Mouse (Mus musculus) hindbrain, embryonic 16.5 days (tissue): ENCODE results near the gene Clic3. TPM values are rescaled to one million over a fixed set of nuclear protein-coding genes. Genes with fewer than 3 reads are reported as not detected.

Source experiments
- ATAC-seq: fragments of 200-750 bp; cut with Nextera tagmentation; 2 replicates; pipeline ENCODE4 v1.8.0; 2017; ENCODE audit warnings: moderate TSS enrichment, moderate library complexity
- H3K27ac ChIP-seq: fragments of 300-500 bp; sonication (generic); 2 replicates; pipeline ENCODE4 v1.5.1; 2014; ENCODE audit warnings: low read depth, mild to moderate bottlenecking, control low read depth, low read length, moderate library complexity
- H3K27me3 ChIP-seq: fragments of 300-500 bp; sonication (generic); replicated peaks from 2 replicates; pipeline ENCODE4 v1.6.1; 2014; ENCODE audit warnings: low read length; ENCODE audit not compliant: control insufficient read depth, insufficient read depth
- H3K36me3 ChIP-seq: fragments of 300-500 bp; sonication (generic); 2 replicates; pipeline ENCODE4 v1.6.1; 2014; ENCODE audit warnings: mild to moderate bottlenecking, low read length, moderate library complexity, mixed read lengths; ENCODE audit not compliant: control insufficient read depth, insufficient read depth
- H3K4me1 ChIP-seq: fragments of 300-500 bp; sonication (generic); 2 replicates; pipeline ENCODE4 v1.6.1; 2014; ENCODE audit warnings: low read depth, low read length; ENCODE audit not compliant: control insufficient read depth, insufficient read depth
- H3K4me2 ChIP-seq: fragments of 300-500 bp; sonication (generic); 2 replicates; pipeline ENCODE4 v1.6.1; 2014; ENCODE audit warnings: mild to moderate bottlenecking, low read length, control low read depth, moderate library complexity
- H3K4me3 ChIP-seq: fragments of 300-500 bp; sonication (generic); 2 replicates; pipeline ENCODE4 v1.5.1; 2014; ENCODE audit warnings: mild to moderate bottlenecking, low read length, control low read depth, moderate library complexity
- H3K9ac ChIP-seq: fragments of 300-500 bp; sonication (generic); 2 replicates; pipeline ENCODE4 v1.6.1; 2014; ENCODE audit warnings: low read depth, mild to moderate bottlenecking, control low read depth, low read length, moderate library complexity
- H3K9me3 ChIP-seq: fragments of 300-500 bp; sonication (generic); 2 replicates; pipeline ENCODE4 v1.6.1; 2014; ENCODE audit warnings: mild to moderate bottlenecking, low read length, moderate library complexity; ENCODE audit not compliant: control insufficient read depth
- WGBS: fragments of 180-500 bp; shearing (Covaris S2); extraction: QIAGEN DNeasy Blood & Tissue Kit; methylation state at CpG from one replicate; pipeline ENCODE4 v1.1.7; 2014; 5-methylcytosine and 5-hydroxymethylcytosine counted together
- polyA plus RNA-seq: library from polyadenylated mRNA; unstranded; fragments of >200 nt; fragmentation: Nextera tagmentation; extraction: Ambion mirVana; gene quantifications from 2 replicates; pipeline ENCODE4 v1.2.1, GENCODE M21; 2015

Clic3 gene
- polyA plus RNA-seq, 1 experiment from 2014 or later = 3.4 TPM

DNA sequence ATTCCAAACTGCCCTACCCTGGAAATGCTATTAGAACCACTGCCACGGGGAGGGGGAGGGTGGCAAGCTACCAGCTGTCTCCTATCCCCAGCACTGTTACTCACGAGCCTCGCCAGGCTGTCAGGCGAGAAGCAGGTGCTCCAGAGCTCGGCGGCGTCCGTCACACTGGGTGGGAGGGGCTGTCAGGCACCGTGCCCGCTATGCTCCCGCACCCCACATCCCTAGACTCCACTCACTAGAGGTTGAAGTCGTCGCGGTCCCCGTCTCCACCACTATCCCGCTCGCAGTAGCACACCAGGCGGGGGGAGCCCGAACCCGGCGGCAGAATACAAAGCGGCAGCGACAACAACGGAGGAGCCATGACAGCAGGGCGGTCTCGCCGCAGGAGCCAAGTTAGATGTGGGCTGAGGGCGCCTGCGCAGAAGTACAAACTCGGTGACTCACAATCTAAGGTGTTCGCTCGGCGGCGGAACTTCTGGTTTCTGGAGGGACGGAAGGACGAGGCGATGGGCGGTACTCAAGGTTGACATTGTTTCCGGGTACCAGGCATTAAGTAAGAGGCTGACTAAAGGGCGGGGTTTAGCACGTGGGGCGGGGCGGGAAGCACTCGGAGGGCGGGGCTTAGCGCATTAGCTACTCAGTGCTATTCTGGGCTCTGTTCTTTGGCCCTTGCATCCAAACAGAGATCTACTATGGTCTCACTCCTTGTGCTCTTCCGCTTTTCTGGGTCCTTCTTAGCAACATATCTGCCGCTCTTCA lies 4.1 kb downstream of the Clic3 start, which contains the start of gene Paxx:
Gene Paxx (minus strand): TSS at position 544 of the 759 bp plus-strand sequence.
- peak within 1 kb of the TSS; percentile 88 for H3K4me2 ChIP-seq
- H3K9ac ChIP-seq = peak within 1 kb of the TSS; percentile 76
- H3K27ac ChIP-seq = peak within 1 kb of the TSS; percentile 95
- H3K9me3 ChIP-seq = no peaks in the 10 kb centered on the region
- peaks cover 3% of the 10 kb centered on the region; the same call in 1 of the 2 replicates for H3K36me3 ChIP-seq
- peak; percentile 93 for ATAC-seq
- WGBS = under 1% methylated on average over 48 of the region's 48 CpGs
- H3K4me3 ChIP-seq = peak within 1 kb of the TSS; percentile 74
- H3K4me1 ChIP-seq = peaks cover 18% of the 10 kb centered on the region
- H3K27me3 ChIP-seq = no peaks in the 10 kb centered on the region

GRCm38 (mm10) chr2:25461407-25461806 lies 4.8 kb downstream of the Clic3 start:
- Histone ChIP-seq H3K9ac (peak overlapping the region; percentile 76), H3K36me3 (peaks cover 3% of the 10 kb centered on the region; the same call in 1 of the 2 replicates), H3K27ac (peak overlapping the region; percentile 95), H3K9me3 (no peaks in the 10 kb centered on the region), H3K4me1 (peaks cover 18% of the 10 kb centered on the region), H3K27me3 (no peaks in the 10 kb centered on the region), H3K4me2 (peak overlapping the region; percentile 88), H3K4me3 (peak overlapping the region; percentile 74)
- WGBS = 37% methylated on average over 3 of the region's 3 CpGs
- ATAC-seq = peak; percentile 7; the same call in 1 of the 2 replicates

- Histone ChIP-seq H3K9ac (no peak overlapping the region), H3K9me3 (no peaks in the 10 kb centered on the region), H3K36me3 (no peaks in the 10 kb centered on the region; the same call in 1 of the 2 replicates), H3K27me3 (no peaks in the 10 kb centered on the region), H3K4me3 (no peak overlapping the region), H3K27ac (no peak overlapping the region), H3K4me2 (no peak overlapping the region), H3K4me1 (peaks cover 18% of the 10 kb centered on the region)
- ATAC-seq = no peak
- WGBS = 87% methylated on average over 3 of the region's 3 CpGs
Measured at GRCm38 (mm10) chr2:25463630-25464029, 7.0 kb downstream of the Clic3 start.

DNA sequence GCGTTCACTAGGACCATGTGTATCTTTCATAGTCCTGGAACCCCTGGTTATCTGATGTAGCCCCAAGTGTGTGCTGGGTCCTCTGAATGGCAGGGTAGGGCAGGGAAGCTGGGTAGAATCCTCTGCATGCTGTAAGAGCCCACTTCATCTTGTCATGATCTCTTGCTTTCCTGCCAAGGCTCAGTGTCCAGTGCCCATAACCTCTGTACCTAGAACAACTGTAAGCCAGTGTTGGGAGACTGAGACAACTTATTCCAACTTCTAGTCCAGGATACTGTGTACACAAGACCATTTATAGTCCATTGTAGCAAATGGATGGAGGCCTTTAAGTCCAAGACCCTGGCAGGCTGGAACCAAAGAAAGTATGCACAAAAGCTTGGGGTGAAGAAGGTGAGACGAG lies 8.6 kb downstream of the Clic3 start:
- no peak overlapping the region for H3K4me3 ChIP-seq
- WGBS = 94% methylated on average over 2 of the region's 2 CpGs
- no peak for ATAC-seq
- no peaks in the 10 kb centered on the region for H3K36me3 ChIP-seq
- H3K4me2 ChIP-seq = no peak overlapping the region
- no peaks in the 10 kb centered on the region for H3K9me3 ChIP-seq
- H3K27me3 ChIP-seq = no peaks in the 10 kb centered on the region
- H3K9ac ChIP-seq = no peak overlapping the region
- H3K27ac ChIP-seq = no peak overlapping the region
- H3K4me1 ChIP-seq = peaks cover 14% of the 10 kb centered on the region

DNA sequence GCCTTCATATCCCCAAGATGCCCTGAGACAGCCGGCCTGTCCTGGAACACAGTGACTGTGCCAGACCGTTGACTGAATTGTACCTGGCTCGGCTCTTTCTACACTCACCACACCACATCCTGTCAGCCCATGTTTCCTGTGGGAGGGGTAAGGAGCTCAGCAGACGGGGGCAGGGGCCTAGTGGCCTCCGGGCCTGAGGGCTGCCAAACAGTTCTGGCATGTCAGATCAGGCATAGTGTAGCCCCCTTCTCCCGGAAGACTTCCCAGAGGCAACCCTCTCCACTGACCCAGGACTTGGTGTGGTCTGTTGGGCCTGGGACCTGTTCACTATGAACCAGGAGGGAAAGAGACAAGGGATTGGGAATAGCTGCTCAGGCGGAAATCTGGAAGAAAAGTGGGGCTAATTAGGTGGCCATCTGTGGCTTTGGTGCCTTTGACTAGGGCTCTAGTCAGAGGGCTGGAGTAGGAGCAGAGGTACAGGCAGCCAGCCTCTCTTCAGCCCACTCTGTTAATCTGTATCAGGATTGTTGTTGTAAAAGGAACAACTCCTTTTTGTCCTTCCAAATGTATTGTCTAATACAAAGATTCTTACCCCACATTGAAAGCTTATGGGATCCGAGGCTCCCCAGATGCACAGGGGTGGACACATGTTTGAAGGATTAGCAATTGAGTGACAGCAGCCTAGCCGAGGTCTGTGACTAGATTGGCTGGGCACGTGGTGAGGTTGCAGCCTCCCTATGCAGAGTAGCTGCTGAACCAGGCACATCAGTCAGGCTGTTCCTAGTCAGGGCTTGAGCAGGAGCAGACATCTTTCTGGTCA lies 9.4 kb downstream of the Clic3 start:
- Histone ChIP-seq H3K27me3 (no peaks in the 10 kb centered on the region), H3K27ac (no peak overlapping the region), H3K4me2 (no peak overlapping the region), H3K4me3 (no peak overlapping the region), H3K9ac (no peak overlapping the region), H3K9me3 (no peaks in the 10 kb centered on the region), H3K36me3 (no peaks in the 10 kb centered on the region), H3K4me1 (peaks cover 14% of the 10 kb centered on the region)
- ATAC-seq = no peak
- WGBS = 50% methylated on average over 10 of the region's 10 CpGs

DNA sequence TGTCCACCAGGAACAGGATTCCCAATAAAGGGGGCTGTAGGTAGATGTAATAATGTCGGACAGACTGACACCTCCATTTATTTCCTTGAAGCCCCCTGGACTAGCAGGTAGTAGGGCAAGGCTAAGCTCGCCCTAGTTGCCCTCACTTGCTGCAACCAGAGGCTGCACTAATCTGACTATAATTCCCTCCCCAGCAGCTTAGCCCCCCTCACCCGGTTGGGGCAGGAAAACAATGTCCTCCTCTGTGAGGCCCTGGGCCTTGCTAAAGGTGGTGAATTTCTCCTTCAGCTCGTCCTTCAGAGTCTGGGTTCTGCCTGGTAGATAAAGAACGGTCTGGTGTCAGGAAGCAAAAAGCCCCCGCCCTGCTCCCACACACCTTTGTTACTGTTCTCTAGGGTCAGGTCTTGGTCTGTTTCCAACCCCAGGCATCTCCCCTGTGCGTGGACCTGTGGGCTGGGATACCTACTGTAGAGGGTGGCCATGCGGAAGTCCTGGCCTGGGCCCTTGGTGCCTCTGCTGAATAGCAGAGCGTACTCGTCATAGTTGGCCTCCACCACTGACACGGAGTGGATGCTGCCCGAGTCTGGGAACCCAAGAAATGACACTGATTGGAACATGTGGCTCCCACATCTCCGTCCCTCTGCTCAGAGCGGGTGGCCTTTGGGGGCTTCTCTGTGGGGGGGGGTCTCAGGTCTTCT lies 11.1 kb downstream of the Clic3 start:
- no peaks in the 10 kb centered on the region for H3K36me3 ChIP-seq
- no peaks in the 10 kb centered on the region for H3K9me3 ChIP-seq
- ATAC-seq = no peak
- H3K27me3 ChIP-seq = no peaks in the 10 kb centered on the region
- no peak overlapping the region for H3K27ac ChIP-seq
- WGBS = 79% methylated on average over 11 of the region's 14 CpGs
- no peak overlapping the region for H3K4me2 ChIP-seq
- peaks cover 10% of the 10 kb centered on the region for H3K4me1 ChIP-seq
- H3K4me3 ChIP-seq = no peak overlapping the region
- no peak overlapping the region for H3K9ac ChIP-seq

- peak overlapping the region; percentile 65 for H3K27ac ChIP-seq
- no peaks in the 10 kb centered on the region for H3K36me3 ChIP-seq
- H3K9ac ChIP-seq = peak overlapping the region; percentile 33; the same call in 1 of the 2 replicates
- no peak overlapping the region for H3K4me3 ChIP-seq
- ATAC-seq = peak; percentile 74
- no peaks in the 10 kb centered on the region for H3K9me3 ChIP-seq
- H3K4me1 ChIP-seq = peaks cover 10% of the 10 kb centered on the region
- H3K4me2 ChIP-seq = no peak overlapping the region
- H3K27me3 ChIP-seq = no peaks in the 10 kb centered on the region
- 66% methylated on average over 10 of the region's 10 CpGs for WGBS
Measured at GRCm38 (mm10) chr2:25468962-25469915, 12.6 kb downstream of the Clic3 start.

DNA sequence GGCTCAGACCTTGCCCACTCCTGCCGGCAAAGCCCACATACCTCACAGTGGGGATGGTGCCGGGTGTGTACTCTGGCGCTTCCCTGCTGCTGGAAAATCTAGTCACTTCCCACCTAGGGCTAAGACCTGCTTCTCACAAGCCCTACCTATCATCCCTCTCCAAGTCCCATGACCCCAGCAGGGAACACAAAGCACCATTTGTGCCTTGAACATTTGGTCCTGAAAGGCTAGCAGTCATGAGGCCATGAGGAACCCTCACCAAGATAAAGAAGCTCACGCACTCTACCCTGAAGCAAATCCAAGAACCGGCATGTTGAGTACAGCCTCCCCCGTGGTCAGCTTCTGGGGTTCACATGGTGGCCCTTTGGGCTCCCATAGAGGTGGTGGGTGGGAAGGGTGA lies 13.3 kb downstream of the Clic3 start, which contains the start of gene Ptgds:
Gene Ptgds (minus strand): TSS at position 78 of the 400 bp plus-strand sequence.
- Histone ChIP-seq H3K9me3 (no peaks in the 10 kb centered on the region), H3K4me2 (no peak within 1 kb of the TSS), H3K4me1 (peaks cover 10% of the 10 kb centered on the region), H3K27ac (peak within 1 kb of the TSS; percentile 65), H3K36me3 (no peaks in the 10 kb centered on the region), H3K27me3 (no peaks in the 10 kb centered on the region), H3K9ac (peak within 1 kb of the TSS; percentile 33; the same call in 1 of the 2 replicates), H3K4me3 (no peak within 1 kb of the TSS)
- WGBS = 60% methylated on average over 6 of the region's 6 CpGs
- ATAC-seq = no peak
